Mouse (Mus musculus) R1 (cell line): ENCODE data around the gene Olfr536.
"Not testable (repeated sequence)": the region's sequence is repeated elsewhere in the genome, so short reads cannot be mapped to it uniquely, and the experiment has no call there.

Experiments
- DNase-seq: peaks from one replicate; pipeline ENCODE4 v3.0.0-alpha.2; 2018; ENCODE audit warnings: low read depth, low spot score

Olfr536 gene

DNA sequence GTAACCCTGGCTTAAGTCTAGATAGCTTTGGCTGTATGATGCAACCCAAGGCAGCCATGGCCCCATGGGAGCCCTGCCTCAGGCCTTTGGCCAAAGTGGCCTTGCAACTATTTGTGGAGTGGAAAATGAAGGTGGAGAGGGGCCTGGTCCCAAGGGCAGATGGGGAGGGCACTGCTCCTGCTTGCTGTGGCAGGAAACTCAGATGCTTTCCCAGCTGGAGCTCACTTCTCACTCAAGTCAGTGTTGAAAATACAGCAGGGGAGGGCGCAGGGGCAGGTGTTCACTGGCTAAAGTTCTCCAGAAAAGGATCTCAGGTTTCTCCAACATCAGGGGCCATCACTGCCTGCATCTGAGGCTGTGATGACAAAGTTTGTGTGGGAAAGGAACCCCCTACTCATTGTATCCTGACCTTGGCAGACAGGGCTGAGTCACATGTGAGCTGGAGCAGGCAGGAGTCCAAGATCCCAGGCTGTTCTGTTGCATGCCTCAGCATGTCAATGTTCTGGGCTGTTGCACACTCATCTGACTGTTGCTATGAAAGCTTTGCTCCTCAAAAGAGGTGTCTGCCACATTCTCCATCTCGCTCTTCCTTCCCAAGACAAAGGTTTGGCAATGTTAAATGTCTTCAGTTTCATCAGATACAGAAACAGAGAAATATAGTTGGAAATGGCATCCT lies at the start of gene Olfr536:
Olfr536 (minus strand) TSS at position 51 of the 676 bp plus-strand sequence.
- not testable (repeated sequence) for DNase-seq

DNA sequence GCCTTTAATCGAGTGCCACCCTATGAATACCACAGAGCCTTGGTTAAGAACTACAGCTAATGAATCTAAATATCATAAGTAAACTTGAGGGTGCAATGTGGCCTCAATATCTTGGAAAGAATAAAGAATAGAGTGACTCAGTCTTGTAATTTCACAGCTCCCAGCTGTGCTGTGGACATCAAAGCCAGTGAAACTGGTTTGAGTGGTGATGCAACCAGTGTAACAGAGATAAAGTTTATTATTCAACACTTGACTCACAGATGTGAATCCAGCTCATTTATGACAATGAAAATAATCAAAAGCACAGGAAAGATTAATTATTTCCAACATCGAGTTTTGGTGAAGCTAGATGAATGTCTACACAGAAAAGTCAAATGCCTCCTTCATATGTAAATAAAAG lies 32.5 kb upstream of the Olfr536 start:
- no peak for DNase-seq

DNA sequence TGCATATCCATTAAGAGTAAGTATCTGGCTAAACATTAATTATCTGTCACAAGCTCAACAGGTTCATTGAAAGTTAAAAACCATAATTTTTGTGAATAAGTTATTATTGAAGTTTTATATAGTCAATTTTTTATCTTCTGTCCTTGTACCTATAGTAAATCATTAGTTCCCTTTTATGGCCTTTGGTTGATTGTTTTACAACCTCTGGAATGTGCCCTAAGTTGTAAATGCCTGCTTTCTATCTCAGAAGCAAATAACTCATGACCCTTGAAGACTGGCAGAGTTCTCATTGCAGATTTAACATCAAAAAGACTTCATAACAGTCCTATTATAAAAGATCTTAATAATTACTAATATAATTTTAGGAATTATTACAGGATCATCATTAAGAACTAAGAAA lies 12.5 kb downstream of the Olfr536 start:
- no peak for DNase-seq

DNA sequence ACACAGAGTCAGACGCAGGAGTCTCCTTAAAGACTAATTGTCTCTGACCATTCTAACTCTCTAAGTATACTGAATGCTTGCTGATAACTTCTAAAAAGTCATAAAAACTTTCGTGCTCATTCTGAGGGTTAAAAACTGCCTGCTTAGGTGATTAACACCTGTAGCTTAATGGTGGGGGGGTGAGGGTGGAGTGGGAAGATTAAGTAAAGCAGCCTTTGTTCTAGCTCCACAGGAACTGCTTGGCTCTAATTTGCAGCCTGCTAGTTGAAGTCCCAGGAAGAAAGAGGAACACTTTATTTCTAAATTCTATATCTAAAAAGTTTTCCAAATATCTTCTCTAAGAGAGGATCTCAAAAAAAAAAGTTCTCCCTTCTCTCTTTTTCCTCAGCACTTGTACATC lies 13.0 kb downstream of the Olfr536 start:
- DNase-seq, result no peak

DNA sequence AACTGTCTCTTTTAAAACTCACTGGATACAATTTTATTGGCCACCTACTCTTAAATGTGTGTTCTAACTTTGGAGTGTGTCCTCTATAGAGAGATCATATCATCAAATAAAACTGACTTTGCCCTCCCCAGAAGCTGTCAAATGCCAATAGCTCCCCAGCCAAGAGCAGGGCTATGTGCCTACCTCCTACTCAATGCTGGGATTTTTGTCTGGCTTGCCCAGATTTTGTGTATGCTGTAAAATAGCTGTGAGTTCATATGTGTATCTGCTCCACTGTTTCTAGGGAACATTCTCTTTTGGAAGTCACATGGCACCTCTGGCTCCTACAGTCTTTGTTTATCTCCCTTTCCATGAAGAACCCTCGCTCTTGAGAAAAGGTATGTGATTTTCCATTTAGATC lies 18.2 kb downstream of the Olfr536 start:
- no peak for DNase-seq

DNA sequence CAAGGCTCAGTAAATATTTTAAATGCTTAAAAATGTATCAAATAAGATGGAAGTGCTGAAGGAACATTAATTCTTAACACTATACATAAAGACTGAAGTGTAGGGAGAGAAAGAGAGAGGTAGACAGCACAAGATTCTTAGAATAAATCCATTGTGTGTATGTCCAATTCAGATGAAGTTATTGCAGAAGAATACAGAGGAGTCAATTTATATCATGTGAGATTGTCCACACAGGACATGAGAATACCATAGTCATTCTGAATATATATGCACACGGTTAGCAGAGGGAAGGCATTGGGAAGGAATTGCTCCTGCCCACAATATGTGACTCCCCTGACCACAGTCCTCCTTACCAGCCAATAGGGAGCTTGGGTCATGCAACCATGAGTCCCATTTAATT lies 23.3 kb downstream of the Olfr536 start, which contains the start of gene Olfr535:
Olfr535 (plus strand) TSS at position 301 of the 400 bp plus-strand sequence.
- no peak for DNase-seq

DNA sequence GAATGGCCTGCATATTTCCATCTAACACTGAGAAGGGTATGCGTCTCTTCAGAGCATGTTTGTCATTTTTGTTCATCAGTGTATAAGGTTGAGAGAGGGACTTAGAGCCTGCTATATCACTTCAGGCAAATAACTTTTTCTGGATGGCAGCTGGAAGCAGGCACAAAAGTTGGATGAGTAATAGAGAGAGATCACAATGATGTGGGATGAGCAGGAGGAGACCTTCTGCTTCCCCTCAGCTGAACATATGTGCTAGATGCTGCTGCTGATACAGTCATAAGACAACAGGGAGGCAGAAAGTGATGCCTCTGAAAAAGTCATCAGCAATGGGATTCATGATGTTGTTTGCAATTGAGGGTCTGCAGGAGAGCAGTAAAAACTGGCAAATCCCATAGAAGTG lies 28.5 kb downstream of the Olfr536 start:
- no peak for DNase-seq

DNA sequence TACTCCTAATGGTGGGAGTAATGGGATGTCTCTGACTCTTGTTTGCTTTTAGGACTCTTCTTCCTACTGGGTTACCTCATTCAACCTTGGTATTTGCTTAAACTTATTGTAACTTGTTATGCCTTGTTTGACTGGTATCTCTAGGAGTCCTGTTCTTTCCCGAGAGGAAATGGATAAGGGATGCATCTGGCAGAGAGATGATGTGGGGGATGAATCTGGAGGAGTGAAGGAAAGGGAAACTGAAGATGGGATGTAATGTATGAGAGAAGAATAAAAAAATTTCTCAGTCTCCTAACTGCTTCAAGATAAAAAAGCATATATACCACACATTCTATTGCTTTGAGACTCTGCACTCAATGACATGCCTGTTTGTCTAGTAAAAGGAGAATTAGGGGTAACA lies 29.3 kb downstream of the Olfr536 start:
- DNase-seq, result no peak

DNA sequence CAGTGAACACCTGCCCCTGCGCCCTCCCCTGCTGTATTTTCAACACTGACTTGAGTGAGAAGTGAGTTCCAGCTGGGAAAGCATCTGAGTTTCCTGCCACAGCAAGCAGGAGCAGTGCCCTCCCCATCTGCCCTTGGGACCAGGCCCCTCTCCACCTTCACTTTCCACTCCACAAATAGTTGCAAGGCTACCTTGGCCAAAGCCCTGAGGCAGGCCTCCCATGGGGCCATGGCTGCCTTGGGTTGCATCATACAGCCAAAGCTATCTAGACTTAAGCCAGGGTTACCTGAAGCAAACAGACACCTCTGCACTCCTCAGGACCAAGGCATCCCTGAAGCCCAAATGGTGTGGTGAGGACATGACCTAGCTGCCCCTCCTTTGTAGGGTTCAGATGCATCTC lies 44.1 kb downstream of the Olfr536 start, which contains the start of gene Olfr533:
Olfr533 (plus strand) TSS at position 301 of the 400 bp plus-strand sequence.
- not testable (repeated sequence) for DNase-seq
